Mouse (Mus musculus) hindbrain, postnatal 0 days (tissue): ENCODE results near the gene Rsph1. TPM values are rescaled to one million over a fixed set of nuclear protein-coding genes. Genes with fewer than 3 reads are reported as not detected.

Source experiments
- ATAC-seq: fragments of 200-750 bp; cut with Nextera tagmentation; 2 replicates; pipeline ENCODE4 v1.8.0; 2017; ENCODE audit warnings: mild to moderate bottlenecking, moderate TSS enrichment, moderate library complexity
- DNase-seq: peaks from one replicate; pipeline ENCODE4 v3.0.0-alpha.2; 2015; ENCODE audit warnings: low spot score
- H3K27ac ChIP-seq: fragments of 300-500 bp; sonication (generic); 2 replicates; pipeline ENCODE4 v1.5.1; 2014; ENCODE audit warnings: mild to moderate bottlenecking
- H3K27me3 ChIP-seq: fragments of 300-500 bp; sonication (generic); 2 replicates; pipeline ENCODE4 v1.6.1; 2014; ENCODE audit warnings: low read length, mixed read lengths; ENCODE audit not compliant: insufficient read depth
- H3K36me3 ChIP-seq: fragments of 300-500 bp; sonication (generic); 2 replicates; pipeline ENCODE4 v1.6.1; 2014; ENCODE audit warnings: low read length, mixed read lengths; ENCODE audit not compliant: insufficient read depth
- H3K4me1 ChIP-seq: fragments of 300-500 bp; sonication (generic); 2 replicates; pipeline ENCODE4 v1.6.1; 2014; ENCODE audit warnings: antibody characterized with exemption, low read length, mixed read lengths; ENCODE audit not compliant: insufficient read depth
- H3K4me2 ChIP-seq: fragments of 300-500 bp; sonication (generic); 2 replicates; pipeline ENCODE4 v1.6.1; 2014; ENCODE audit warnings: low read depth, mild to moderate bottlenecking, low read length, moderate library complexity, mixed read lengths
- H3K4me3 ChIP-seq: fragments of 300-500 bp; sonication (generic); 2 replicates; pipeline ENCODE4 v1.5.1; 2014; ENCODE audit warnings: low read length
- H3K9ac ChIP-seq: fragments of 300-500 bp; sonication (generic); replicated peaks from 2 replicates; pipeline ENCODE4 v1.6.1; 2014; ENCODE audit warnings: mild to moderate bottlenecking, low read length, moderate library complexity, mixed read lengths
- H3K9me3 ChIP-seq: fragments of 300-500 bp; sonication (generic); 2 replicates; pipeline ENCODE4 v1.6.1; 2016; ENCODE audit warnings: low read length, mixed read lengths
- CTCF ChIP-seq: IDR thresholded peaks from 2 replicates; pipeline ENCODE4 v1.5.1; 2016; ENCODE audit warnings: antibody characterized with exemption, control low read depth, low read depth
- WGBS: fragments of 180-500 bp; shearing (Covaris S2); extraction: QIAGEN DNeasy Blood & Tissue Kit; methylation state at CpG from one replicate; pipeline ENCODE4 v1.1.7; 2014; 5-methylcytosine and 5-hydroxymethylcytosine counted together
- polyA plus RNA-seq: library from polyadenylated mRNA; unstranded; fragments of >200 nt; fragmentation: Nextera tagmentation; extraction: Ambion mirVana; gene quantifications from 2 replicates; pipeline ENCODE4 v1.2.1, GENCODE M21; 2015
- total RNA-seq: library from RNA; depleted of rRNA; stranded (reverse); fragments of >200 nt; gene quantifications from 2 replicates; pipeline ENCODE4 v1.2.3, GENCODE M21; 2014

Rsph1 gene
- total and polyA plus RNA-seq, 2 experiments from 2014 or later: 1.3 to 8.9 TPM

DNA sequence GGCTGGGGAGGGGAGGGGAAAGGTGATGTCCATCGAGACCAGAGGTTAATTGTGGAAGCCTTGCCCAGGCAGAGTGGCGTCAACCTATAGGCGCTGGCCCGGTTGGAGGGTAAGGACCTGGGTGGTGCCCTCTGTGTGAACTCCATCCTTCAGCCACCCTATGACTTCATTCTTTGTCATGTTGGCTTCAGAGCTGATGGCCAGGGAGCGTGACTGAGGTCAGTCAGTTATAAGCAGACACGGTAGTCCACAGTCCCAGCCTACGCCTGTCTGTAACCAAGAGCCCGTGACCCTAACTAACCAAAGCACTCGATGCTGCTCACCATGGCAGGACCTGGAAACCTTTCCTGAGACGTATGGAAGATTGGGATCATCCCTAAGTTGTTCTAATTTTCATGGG lies 35.5 kb upstream of the Rsph1 start:
- no peak for TF ChIP-seq CTCF
- Histone ChIP-seq H3K9ac (no peak overlapping the region), H3K27me3 (no peaks in the 10 kb centered on the region), H3K4me1 (peaks cover 8% of the 10 kb centered on the region; the same call in 1 of the 2 replicates), H3K36me3 (no peaks in the 10 kb centered on the region), H3K27ac (no peak overlapping the region), H3K4me2 (no peak overlapping the region), H3K9me3 (no peaks in the 10 kb centered on the region), H3K4me3 (no peak overlapping the region)
- 70% methylated on average over 10 of the region's 10 CpGs for WGBS
- no peak for DNase-seq
- no peak for ATAC-seq

DNA sequence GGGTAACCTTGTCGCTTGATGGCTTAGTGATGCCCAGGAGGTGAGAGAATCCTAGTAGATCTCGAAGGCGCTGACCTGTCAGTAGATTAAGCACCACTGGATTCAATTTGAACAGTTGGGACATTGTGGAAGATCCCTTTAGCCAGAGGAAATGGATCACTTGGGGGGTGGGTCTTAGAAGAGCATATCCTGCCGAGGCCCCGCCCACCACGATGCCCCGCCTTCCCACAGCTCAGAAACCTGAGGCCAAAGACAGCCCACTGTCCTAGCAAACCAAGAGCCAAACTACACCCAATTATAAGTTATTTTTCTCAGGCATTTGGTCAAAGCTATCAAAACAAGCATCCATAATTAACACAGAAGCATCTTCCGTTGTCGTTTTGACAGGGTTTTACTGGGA lies 33.9 kb upstream of the Rsph1 start:
- Histone ChIP-seq H3K27me3 (no peaks in the 10 kb centered on the region), H3K9me3 (no peaks in the 10 kb centered on the region), H3K9ac (no peak overlapping the region), H3K4me2 (no peak overlapping the region), H3K4me3 (no peak overlapping the region), H3K36me3 (no peaks in the 10 kb centered on the region), H3K27ac (no peak overlapping the region), H3K4me1 (peaks cover 8% of the 10 kb centered on the region; the same call in 1 of the 2 replicates)
- ATAC-seq (no peak), DNase-seq (no peak)
- TF ChIP-seq CTCF: no peak
- WGBS: 79% methylated on average over 9 of the region's 9 CpGs

DNA sequence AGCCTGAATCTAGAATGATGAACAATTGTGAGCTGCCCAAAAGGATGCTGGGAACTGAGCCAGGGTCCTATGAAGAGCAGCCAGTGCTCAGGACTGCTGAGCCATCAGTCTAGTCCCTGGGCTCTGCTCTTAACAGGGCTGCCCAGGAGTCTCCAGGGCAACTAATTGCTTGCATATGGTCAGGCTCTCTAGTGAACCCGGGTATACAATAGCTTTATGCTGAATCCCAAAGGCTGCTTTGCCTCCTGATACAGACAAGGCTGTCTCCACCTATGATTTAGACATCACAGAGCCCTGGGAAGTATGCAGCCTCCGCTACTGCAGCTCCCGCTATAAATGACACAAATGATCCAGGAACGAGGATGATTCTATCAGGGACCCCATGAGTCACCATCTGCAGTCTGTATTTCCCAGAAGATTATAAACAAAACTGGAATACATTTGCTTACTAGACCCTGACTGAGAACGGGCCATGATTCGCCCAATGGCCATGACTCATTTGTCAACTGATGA lies 32.2 kb upstream of the Rsph1 start:
- Histone ChIP-seq H3K27me3 (no peaks in the 10 kb centered on the region), H3K9me3 (no peaks in the 10 kb centered on the region), H3K9ac (no peak overlapping the region), H3K36me3 (no peaks in the 10 kb centered on the region), H3K4me1 (no peaks in the 10 kb centered on the region), H3K27ac (peak overlapping the region; percentile 20; the same call in 1 of the 2 replicates), H3K4me2 (no peak overlapping the region), H3K4me3 (no peak overlapping the region)
- peak; percentile 68 for DNase-seq
- ATAC-seq: peak; percentile 73
- WGBS: 20% methylated on average over 6 of the region's 6 CpGs
- no peak for TF ChIP-seq CTCF

DNA sequence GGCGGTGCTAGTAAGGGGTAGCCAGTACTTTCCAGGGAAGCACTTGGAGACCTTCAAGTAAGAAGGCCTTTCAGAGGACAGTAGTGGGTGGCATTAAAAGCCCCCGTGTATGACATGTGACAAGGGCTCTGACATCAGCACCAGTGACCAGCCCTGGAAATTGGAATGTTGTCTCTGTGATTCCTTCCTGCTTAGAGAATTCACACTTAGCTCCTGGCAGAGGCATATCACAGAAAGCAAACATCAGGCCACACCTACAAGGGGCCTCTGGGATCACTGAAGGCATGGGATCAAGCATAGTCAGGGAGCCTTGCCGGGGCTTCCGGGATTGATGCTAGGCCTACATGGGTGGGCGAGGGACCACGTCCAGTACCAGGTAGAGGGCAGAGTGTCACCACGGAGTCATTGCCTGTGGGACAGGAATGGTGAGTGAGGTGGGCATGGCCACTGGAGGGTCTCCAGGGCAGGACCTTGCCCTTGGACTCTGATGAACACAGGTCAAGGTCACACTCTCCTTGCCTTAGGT lies 31.2 kb upstream of the Rsph1 start:
- no peaks in the 10 kb centered on the region for H3K36me3 ChIP-seq
- no peak overlapping the region for H3K4me3 ChIP-seq
- ATAC-seq (no peak), DNase-seq (no peak)
- H3K4me1 ChIP-seq: no peaks in the 10 kb centered on the region
- no peak overlapping the region for H3K9ac ChIP-seq
- no peaks in the 10 kb centered on the region for H3K9me3 ChIP-seq
- H3K27me3 ChIP-seq: no peaks in the 10 kb centered on the region
- no peak for TF ChIP-seq CTCF
- H3K27ac ChIP-seq: no peak overlapping the region
- no peak overlapping the region for H3K4me2 ChIP-seq
- WGBS: 92% methylated on average over 7 of the region's 7 CpGs

DNA sequence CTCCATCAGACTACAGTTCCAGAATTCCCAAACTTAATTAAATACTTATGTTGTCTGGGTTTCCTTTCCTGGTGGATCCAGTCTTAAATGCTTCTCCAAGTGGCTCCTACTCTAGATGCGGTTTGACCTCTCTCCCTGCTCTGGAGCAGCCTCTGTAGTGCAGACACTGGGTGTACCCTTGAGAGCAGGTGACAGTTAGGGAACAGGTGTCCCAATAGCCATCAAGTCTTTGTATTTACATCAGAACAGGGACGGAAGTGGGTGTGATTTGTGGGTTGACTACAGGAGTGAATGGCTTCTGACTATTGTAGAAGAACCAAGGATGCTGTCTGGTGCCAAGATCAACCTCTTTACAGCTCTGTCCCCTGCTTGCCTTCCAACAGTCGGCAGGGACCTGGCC lies 30.6 kb upstream of the Rsph1 start:
- no peak for TF ChIP-seq CTCF
- Histone ChIP-seq H3K27ac (no peak overlapping the region), H3K27me3 (no peaks in the 10 kb centered on the region), H3K36me3 (no peaks in the 10 kb centered on the region), H3K4me2 (no peak overlapping the region), H3K4me1 (no peaks in the 10 kb centered on the region), H3K9me3 (no peaks in the 10 kb centered on the region), H3K9ac (no peak overlapping the region), H3K4me3 (no peak overlapping the region)
- WGBS: 75% methylated on average over 3 of the region's 3 CpGs
- no peak for DNase-seq
- ATAC-seq: no peak

DNA sequence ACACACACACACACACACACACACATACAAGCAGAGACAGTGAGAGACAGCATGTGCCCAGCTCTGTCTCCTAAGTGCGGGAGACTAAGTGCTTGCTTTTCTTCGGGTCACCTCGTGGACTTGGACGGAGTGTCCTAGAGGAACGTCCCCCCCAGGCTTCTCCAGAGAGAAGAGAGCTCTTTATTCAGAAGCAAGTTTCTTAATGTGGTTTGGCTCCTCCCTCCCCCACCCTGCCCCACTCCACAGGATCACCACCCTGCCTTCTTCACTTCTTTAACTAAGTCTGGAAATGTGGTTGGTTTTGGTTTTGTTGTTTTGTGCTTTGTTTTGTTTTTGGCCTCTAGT lies 28.6 kb upstream of the Rsph1 start:
- ATAC-seq: no peak
- H3K27ac ChIP-seq: no peak overlapping the region
- H3K4me2 ChIP-seq: no peak overlapping the region
- no peak for DNase-seq
- no peak overlapping the region for H3K4me3 ChIP-seq
- H3K4me1 ChIP-seq: no peaks in the 10 kb centered on the region
- H3K9me3 ChIP-seq: no peaks in the 10 kb centered on the region
- H3K27me3 ChIP-seq: no peaks in the 10 kb centered on the region
- WGBS: 63% methylated on average over 5 of the region's 5 CpGs
- no peak for TF ChIP-seq CTCF
- no peaks in the 10 kb centered on the region for H3K36me3 ChIP-seq
- H3K9ac ChIP-seq: no peak overlapping the region

DNA sequence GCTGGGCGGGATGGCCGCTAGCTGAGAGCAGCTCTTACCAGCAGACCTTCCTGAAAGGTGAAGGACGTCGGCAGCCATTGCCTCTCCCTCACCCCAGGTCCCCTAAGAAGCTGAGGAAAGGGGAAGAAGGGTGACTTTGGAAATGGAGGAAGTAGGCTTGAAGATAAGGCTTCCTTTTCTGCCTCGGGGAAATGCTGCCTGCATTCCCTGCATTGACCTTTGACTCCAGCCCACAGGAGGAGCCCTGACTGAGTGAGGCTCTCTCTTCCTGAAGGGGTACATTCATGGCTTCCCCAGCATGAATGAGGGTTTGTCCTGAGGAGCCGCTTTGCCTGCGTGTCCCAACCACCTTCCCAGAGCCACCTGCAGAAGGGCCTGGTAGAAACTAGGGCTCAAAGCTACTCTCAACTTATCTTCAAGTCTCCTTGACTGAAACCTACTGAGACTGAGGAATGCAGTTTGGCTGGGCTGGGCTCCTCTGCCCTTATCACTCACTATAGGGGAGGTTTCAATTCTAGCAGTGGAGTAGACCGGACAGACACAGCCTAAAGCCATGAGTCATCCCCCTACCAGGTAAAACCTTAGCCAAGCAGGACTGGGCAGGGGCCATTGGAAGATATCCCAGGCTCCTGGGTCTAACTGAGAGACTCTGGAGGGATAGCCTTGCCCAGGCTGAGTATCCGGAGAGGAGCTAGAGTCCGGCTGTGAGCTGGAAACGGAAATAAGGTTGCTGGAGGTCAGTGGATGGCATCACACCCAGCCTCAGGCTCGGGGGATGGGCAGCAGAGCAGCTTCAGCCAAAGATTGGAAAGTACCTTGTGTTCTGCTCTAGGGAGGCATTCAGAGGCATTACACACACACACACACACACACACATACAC lies 28.0 kb upstream of the Rsph1 start:
- no peak overlapping the region for H3K4me3 ChIP-seq
- DNase-seq (no peak), ATAC-seq (no peak)
- H3K27me3 ChIP-seq: no peaks in the 10 kb centered on the region
- H3K27ac ChIP-seq: no peak overlapping the region
- WGBS: 53% methylated on average over 12 of the region's 12 CpGs
- no peak overlapping the region for H3K4me2 ChIP-seq
- TF ChIP-seq CTCF: no peak
- no peaks in the 10 kb centered on the region for H3K9me3 ChIP-seq
- no peaks in the 10 kb centered on the region for H3K4me1 ChIP-seq
- no peaks in the 10 kb centered on the region for H3K36me3 ChIP-seq
- H3K9ac ChIP-seq: no peak overlapping the region
